Mouse (Mus musculus): Measurements from ENCODE around the gene Rmdn2. TPM values are rescaled to one million over a fixed set of nuclear protein-coding genes. Genes with fewer than 3 reads are reported as not detected.

Gene Rmdn2
- 4.4 and 6.0 TPM in 2 replicates for polyA plus RNA-seq (2015; fragmentation: Nextera tagmentation; extraction: Ambion mirVana)

GRCm38 (mm10) chr17:79611545-79611944 lies at the start of gene Rmdn2:
Rmdn2 (plus strand) TSS chr17:79611863.
- Histone ChIP-seq H3K27me3 (no peaks in the 10 kb centered on the region), H3K9me3 (replicated peaks) (no peaks in the 10 kb centered on the region), H3K4me2 (no peak within 1 kb of the TSS), H3K27ac (no peak within 1 kb of the TSS), H3K4me3 (no peak within 1 kb of the TSS), H3K4me1 (no peaks in the 10 kb centered on the region; the same call in 1 of the 2 replicates), H3K36me3 (ENCODE audit: poor library complexity, severe bottlenecking) (no peaks in the 10 kb centered on the region), H3K9ac (no peak within 1 kb of the TSS)
- no peak for ATAC-seq
- 71% methylated on average over 4 of the region's 4 CpGs for WGBS

DNA sequence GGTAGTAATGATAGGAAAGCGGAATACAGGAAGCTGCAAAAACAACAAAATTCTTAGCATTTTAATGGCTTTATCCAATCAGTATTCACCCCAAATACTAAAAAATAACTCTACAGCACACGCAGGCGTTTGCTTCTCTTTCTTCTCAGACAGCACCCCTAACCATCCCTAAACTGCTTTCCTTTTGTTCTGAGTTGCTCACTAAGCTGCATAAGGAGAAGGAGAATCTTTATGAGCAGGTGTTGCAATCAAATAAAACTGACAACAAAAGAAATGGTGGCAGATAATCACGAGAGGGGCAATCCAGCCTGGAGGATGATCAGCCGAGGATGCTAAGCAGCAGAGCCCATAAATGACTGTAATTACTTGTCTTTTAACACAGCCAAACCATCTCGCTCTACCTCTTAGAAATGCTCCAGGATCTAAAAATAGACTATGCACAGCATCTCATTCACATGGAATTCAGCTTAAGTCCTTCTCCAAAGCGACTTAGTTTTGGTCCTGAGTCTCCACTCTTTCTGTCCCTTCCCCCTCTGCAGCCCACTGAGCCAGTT lies 48.5 kb upstream of the Rmdn2 start:
- no peaks in the 10 kb centered on the region for H3K27me3 ChIP-seq
- no peak overlapping the region for H3K9ac ChIP-seq
- no peak overlapping the region for H3K4me3 ChIP-seq
- 49% methylated on average over 7 of the region's 7 CpGs for WGBS
- no peak overlapping the region for H3K4me2 ChIP-seq
- H3K36me3 ChIP-seq (ENCODE audit: poor library complexity, severe bottlenecking): no peaks in the 10 kb centered on the region
- no peaks in the 10 kb centered on the region for H3K4me1 ChIP-seq
- peak; percentile 57 for ATAC-seq
- peaks cover 12% of the 10 kb centered on the region for H3K9me3 ChIP-seq (replicated peaks)
- H3K27ac ChIP-seq: no peak overlapping the region; the same call in 1 of the 2 replicates

- Histone ChIP-seq H3K4me1 (no peaks in the 10 kb centered on the region), H3K4me3 (no peak overlapping the region), H3K4me2 (no peak overlapping the region), H3K9ac (no peak overlapping the region), H3K27ac (no peak overlapping the region), H3K9me3 (replicated peaks) (peaks cover 12% of the 10 kb centered on the region), H3K36me3 (ENCODE audit: poor library complexity, severe bottlenecking) (no peaks in the 10 kb centered on the region), H3K27me3 (no peaks in the 10 kb centered on the region)
- ATAC-seq: no peak
- 79% methylated on average over 2 of the region's 2 CpGs for WGBS
Measured at GRCm38 (mm10) chr17:79563721-79564120, 47.9 kb upstream of the Rmdn2 start.

DNA sequence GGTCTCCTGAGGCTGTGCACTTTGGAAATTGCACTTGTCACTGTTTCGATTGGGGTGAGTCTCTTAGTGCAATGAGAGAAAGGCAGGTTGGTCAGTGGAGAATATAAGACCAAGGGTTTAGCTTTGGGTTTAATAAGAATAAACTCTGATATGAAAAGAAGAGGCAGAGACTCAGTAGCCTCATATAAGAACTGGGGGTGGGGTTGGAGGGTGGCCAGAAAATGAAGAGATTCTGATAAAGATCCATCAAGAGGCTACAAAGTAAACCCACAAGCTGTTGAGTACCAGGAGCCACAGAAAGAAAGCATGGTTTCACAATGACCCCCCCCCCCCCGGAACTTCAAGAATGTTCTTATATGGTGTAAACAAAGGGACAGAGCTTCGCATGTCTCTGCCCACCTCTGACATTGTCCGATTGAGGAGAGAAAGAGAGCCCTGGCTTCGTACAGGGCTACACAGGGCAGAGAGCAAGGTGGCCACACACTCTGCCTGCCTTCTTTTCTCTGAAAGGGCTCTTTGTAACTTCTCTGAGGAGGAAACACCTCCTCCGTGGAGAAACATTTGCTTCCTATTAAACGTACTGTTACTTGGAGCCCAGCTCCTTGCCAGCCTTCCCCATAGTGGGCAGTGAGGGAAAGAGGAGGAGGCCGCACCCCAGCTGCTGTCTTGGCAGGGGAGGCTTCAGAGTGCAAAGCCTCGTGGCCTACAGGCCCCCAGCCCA lies 46.3 kb upstream of the Rmdn2 start:
- Histone ChIP-seq H3K27ac (no peak overlapping the region), H3K4me2 (no peak overlapping the region), H3K27me3 (no peaks in the 10 kb centered on the region), H3K9ac (no peak overlapping the region), H3K36me3 (ENCODE audit: poor library complexity, severe bottlenecking) (no peaks in the 10 kb centered on the region), H3K9me3 (replicated peaks) (peaks cover 2% of the 10 kb centered on the region), H3K4me3 (no peak overlapping the region), H3K4me1 (no peaks in the 10 kb centered on the region)
- 0 out of 2 replicates have a peak, but pooled peaks have one; percentile 43 for ATAC-seq
- WGBS: 48% methylated on average over 9 of the region's 9 CpGs

DNA sequence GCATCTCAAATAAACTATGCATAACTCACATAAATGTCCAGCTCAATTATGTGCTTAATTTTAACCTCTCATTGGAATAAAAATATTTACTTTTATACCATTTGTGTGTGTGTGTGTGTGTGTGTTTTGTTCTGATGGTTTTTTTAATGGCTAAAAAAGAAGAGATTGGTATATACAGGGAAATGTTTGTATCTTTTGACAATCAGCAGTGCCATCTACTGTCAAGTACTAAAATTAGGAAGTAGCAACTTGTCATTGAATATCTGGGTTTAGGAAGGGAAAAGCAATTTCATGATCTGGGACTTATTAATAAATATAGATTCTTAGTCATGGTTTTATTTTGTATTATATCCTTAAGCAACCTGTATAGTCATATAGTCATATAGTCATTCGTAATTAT lies 43.3 kb upstream of the Rmdn2 start:
- 88% methylated on average over 1 of the region's 1 CpGs for WGBS
- ATAC-seq: peak; percentile 58
- no peak overlapping the region for H3K4me3 ChIP-seq
- no peaks in the 10 kb centered on the region for H3K27me3 ChIP-seq
- no peaks in the 10 kb centered on the region for H3K4me1 ChIP-seq
- no peak overlapping the region for H3K4me2 ChIP-seq
- no peak overlapping the region for H3K9ac ChIP-seq
- no peaks in the 10 kb centered on the region for H3K36me3 ChIP-seq (ENCODE audit: poor library complexity, severe bottlenecking)
- H3K27ac ChIP-seq: no peak overlapping the region
- H3K9me3 ChIP-seq (replicated peaks): no peaks in the 10 kb centered on the region

- no peak overlapping the region for H3K9ac ChIP-seq
- no peaks in the 10 kb centered on the region for H3K9me3 ChIP-seq (replicated peaks)
- no peaks in the 10 kb centered on the region for H3K27me3 ChIP-seq
- ATAC-seq: no peak
- H3K4me2 ChIP-seq: no peak overlapping the region
- 87% methylated on average over 7 of the region's 7 CpGs for WGBS
- no peaks in the 10 kb centered on the region for H3K36me3 ChIP-seq (ENCODE audit: poor library complexity, severe bottlenecking)
- no peaks in the 10 kb centered on the region for H3K4me1 ChIP-seq
- H3K27ac ChIP-seq: no peak overlapping the region
- H3K4me3 ChIP-seq: no peak overlapping the region
Measured at GRCm38 (mm10) chr17:79578328-79578727, 33.3 kb upstream of the Rmdn2 start.

DNA sequence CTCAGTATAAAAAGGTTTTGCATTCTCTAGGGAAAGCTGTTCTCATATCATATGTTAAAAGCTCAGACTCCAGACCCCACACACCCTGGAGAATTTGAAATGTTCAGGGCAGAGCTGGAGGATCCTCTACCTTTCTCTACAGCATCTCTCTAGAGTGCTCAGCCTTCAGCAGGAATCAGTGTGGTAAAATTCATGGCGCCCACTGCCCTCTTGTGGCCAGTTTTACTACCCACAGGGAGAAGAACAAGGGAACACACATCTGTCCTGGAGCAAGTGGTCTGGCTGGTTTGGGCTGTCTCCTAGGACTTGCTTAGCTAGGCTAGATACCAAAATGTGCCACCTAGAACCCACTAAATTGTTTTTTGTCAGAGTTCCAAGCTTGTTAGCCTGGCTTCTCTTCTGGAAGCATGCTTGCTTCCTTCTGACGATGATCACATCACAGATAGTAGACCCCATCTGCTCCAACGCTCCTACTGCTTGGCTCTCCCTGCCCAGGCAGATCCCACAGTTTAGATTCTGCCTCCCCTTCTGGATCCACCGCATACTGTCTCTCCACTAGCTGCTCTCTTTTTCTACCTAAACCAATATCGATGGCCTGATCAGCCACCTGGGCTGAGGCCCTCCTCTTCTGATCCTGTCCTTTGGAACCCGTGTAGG lies 31.3 kb upstream of the Rmdn2 start:
- WGBS: 61% methylated on average over 6 of the region's 6 CpGs
- no peaks in the 10 kb centered on the region for H3K9me3 ChIP-seq (replicated peaks)
- H3K4me2 ChIP-seq: no peak overlapping the region
- ATAC-seq: peak; percentile 94
- no peaks in the 10 kb centered on the region for H3K4me1 ChIP-seq
- no peak overlapping the region for H3K9ac ChIP-seq
- no peaks in the 10 kb centered on the region for H3K36me3 ChIP-seq (ENCODE audit: poor library complexity, severe bottlenecking)
- no peaks in the 10 kb centered on the region for H3K27me3 ChIP-seq
- H3K4me3 ChIP-seq: no peak overlapping the region
- H3K27ac ChIP-seq: no peak overlapping the region

DNA sequence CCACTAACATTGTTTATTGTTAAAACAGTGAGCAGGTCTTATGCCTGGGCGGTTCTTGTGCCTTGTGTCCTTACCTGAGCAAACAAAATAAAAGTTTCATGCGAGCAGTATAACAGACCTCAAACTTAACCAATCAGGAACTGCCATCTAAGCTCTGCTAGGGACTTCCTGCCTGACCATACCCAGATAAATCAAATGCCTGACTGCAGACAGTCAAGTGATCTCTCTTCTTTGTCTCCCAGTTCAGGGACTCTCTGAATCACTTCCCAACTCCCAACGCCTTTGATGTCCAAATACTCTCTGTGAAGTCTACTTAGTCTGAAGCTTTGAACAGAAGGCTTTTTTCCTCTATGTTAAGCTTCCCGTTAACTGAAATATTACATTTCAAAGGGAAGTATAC lies 28.2 kb upstream of the Rmdn2 start:
- no peak for ATAC-seq
- H3K9ac ChIP-seq: no peak overlapping the region
- H3K27ac ChIP-seq: no peak overlapping the region
- no peaks in the 10 kb centered on the region for H3K9me3 ChIP-seq (replicated peaks)
- H3K4me3 ChIP-seq: no peak overlapping the region
- 66% methylated on average over 4 of the region's 4 CpGs for WGBS
- H3K36me3 ChIP-seq (ENCODE audit: poor library complexity, severe bottlenecking): no peaks in the 10 kb centered on the region
- no peak overlapping the region for H3K4me2 ChIP-seq
- no peaks in the 10 kb centered on the region for H3K4me1 ChIP-seq
- no peaks in the 10 kb centered on the region for H3K27me3 ChIP-seq

DNA sequence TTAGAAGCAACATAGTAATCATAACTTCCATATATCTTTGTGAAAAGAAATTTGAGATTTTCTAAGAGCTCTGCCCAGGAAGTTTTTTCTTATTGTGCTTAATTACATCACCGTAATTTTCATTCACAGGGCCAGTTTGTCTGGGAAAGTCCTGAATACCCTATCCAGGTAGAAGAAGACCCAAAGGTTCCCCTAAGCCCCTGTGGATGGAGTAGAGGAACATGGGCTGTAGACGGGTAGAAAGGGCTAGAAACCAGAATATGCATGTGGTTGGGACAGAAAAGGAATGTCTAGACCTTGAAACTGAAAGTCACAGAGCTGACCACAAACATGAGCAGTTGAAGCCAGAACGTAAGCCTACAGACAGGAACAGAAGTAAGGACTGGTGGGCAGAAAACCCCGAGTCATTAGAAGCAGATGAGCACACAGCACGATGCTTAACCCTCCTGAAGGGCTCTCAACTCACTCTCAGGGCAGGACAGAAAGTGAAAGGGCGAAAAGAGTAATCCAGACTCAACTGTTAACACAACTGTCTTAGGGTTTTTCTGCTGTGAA lies 27.3 kb upstream of the Rmdn2 start:
- Histone ChIP-seq H3K4me1 (no peaks in the 10 kb centered on the region), H3K27ac (no peak overlapping the region)
- ATAC-seq: no peak

GRCm38 (mm10) chr17:79589913-79590312 lies 21.8 kb upstream of the Rmdn2 start:
- Histone ChIP-seq H3K4me1 (no peaks in the 10 kb centered on the region), H3K9me3 (replicated peaks) (no peaks in the 10 kb centered on the region), H3K27me3 (no peaks in the 10 kb centered on the region), H3K9ac (no peak overlapping the region), H3K4me2 (no peak overlapping the region), H3K27ac (no peak overlapping the region), H3K4me3 (no peak overlapping the region), H3K36me3 (ENCODE audit: poor library complexity, severe bottlenecking) (no peaks in the 10 kb centered on the region)
- no peak for ATAC-seq
- WGBS: 96% methylated on average over 1 of the region's 1 CpGs

More for the DNA sequence above, 27.3 kb upstream of the Rmdn2 start:
- Histone ChIP-seq H3K9me3 (replicated peaks) (no peaks in the 10 kb centered on the region), H3K4me3 (no peak overlapping the region), H3K36me3 (ENCODE audit: poor library complexity, severe bottlenecking) (no peaks in the 10 kb centered on the region), H3K4me2 (no peak overlapping the region), H3K27me3 (no peaks in the 10 kb centered on the region), H3K9ac (no peak overlapping the region)
- 84% methylated on average over 6 of the region's 6 CpGs for WGBS

- no peaks in the 10 kb centered on the region for H3K36me3 ChIP-seq (ENCODE audit: poor library complexity, severe bottlenecking)
- no peak overlapping the region for H3K27ac ChIP-seq
- H3K4me3 ChIP-seq: no peak overlapping the region
- H3K4me1 ChIP-seq: peaks cover 10% of the 10 kb centered on the region
- no peak overlapping the region for H3K9ac ChIP-seq
- no peaks in the 10 kb centered on the region for H3K9me3 ChIP-seq (replicated peaks)
- no peak for ATAC-seq
- H3K27me3 ChIP-seq: no peaks in the 10 kb centered on the region
- no peak overlapping the region for H3K4me2 ChIP-seq
- 86% methylated on average over 4 of the region's 4 CpGs for WGBS
Measured at GRCm38 (mm10) chr17:79595996-79596395, 15.7 kb upstream of the Rmdn2 start.

DNA sequence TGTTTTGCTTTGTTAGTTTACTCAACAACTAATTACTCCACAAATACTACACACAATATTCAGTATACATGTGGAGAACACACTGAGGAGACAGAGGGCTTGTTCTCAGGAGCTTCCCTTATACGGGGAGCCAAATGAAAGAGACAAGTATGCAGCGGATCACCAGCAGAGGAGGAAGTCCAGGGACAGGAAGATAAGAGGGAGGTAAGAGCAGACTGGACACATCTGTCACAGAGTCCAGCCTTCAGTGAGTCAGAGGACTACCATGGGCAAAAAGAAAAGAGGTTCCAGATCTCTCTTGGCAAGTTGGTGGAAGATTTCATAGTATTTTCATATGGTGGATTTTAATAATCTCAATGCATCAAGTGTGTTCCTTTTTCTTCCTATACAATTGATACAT lies 13.5 kb upstream of the Rmdn2 start:
- Histone ChIP-seq H3K4me1 (peaks cover 10% of the 10 kb centered on the region), H3K27ac (no peak overlapping the region), H3K36me3 (ENCODE audit: poor library complexity, severe bottlenecking) (no peaks in the 10 kb centered on the region), H3K27me3 (no peaks in the 10 kb centered on the region), H3K4me3 (no peak overlapping the region), H3K9me3 (replicated peaks) (no peaks in the 10 kb centered on the region), H3K4me2 (no peak overlapping the region), H3K9ac (no peak overlapping the region)
- ATAC-seq: no peak
- 67% methylated on average over 2 of the region's 2 CpGs for WGBS
